Mouse (Mus musculus): ENCODE data around the gene Arhgap27.

The Arhgap27 gene

DNA sequence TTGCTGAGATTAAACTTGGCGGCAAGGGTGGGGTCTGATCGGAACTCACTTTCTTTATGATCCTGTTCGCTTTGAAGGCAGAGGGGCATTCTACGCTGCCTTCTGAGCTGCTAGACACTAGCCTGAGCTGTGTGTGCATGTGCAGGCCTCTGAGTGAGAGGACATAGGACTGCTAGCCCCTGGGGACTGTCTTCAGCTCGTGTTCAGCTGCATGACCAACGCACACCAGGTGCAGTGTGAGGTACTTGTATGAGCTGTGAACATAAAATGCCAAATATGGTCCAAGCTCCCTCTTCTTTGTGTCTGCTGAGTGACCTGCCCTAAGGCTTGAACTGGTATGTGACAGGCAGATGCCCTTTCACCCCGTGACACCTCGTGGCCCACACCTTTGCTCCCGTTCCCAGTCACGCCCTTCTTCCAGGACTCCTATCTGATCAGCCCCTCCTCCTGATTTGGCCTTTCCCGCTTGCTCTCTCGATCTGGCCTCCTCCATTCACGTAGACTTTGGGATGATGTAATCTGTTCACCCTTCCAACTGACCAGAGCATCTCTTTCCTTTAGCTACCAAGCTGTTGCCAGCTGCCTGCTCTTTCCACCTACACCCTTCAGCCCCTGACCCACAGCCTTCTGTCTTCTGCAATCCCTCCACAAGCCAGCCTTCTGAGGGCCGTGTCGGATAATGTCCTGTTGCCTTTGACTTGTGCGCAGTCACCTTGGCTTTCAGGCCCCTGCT is 6.4 kb downstream of the Arhgap27 start:
- DNase-seq (ENCODE audit: low spot score in 2 of 2) = no peak

DNA sequence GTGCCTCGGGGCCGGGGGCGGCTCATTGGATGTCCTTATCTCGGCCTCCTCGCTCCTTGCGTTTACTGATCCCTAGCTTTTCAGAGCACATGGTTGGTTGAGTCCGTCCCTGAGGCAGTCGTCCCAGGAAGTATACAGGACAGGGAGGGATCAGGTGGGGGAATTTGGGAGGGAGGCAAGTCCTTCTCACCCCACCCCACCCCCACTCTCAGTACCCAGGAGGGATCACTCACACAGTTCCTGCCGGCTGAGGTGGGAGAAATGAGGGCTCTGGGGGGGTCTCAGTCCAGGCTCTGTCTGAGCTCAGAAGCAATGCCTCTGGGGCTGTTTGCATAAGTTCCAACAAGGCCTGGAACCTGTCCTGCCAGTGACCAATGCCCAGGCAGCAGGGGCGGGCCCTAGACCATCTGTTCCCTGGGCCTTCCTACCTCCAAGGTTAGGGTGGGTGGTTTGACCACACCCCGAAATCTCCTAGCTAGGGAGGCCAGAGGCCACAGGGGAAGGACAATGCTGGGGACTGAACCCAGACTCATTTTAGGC is 7.4 kb downstream of the Arhgap27 start:
- no peak for DNase-seq (ENCODE audit: low spot score in 2 of 2)

DNA sequence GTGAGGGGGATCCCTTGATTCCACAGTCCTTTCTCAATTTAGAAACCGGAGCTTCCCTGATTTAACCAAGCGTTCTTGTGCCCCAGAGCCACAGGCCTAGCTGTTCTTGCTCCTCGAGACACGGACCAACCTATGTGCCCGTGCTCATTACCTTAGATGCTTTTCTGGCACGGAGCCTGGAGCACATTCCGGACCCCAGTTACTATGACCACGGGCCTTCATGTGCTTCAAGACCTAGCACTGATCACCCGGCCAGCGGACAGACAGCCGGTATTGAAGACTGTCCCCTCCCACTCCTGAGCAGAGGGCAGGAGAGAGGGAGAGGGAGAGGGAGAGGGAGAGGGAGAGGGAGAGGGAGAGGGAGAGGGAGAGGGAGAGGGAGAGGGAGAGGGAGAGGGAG is 8.2 kb downstream of the Arhgap27 start:
- no peak for DNase-seq (ENCODE audit: low spot score in 2 of 2)

DNA sequence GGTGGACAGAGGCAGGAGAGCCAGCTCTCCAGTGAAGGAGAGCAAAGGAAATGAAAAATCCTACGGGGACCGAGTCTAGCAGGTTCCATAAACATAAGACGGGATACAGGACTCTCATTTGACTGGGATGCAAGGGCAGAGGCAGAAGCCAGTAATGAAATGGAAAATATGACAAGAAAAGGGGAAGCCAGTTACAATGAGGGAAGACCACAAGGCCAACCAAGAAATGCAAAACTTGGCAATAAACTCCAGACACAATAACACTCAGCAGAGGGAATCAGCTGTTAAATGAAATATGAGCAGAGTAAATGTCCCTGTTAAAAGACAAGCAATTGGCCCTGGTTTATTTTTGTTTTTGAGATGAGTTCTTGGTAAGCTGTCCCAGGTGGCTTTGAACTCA is 9.5 kb downstream of the Arhgap27 start:
- DNase-seq (ENCODE audit: low spot score in 2 of 2) = no peak

DNA sequence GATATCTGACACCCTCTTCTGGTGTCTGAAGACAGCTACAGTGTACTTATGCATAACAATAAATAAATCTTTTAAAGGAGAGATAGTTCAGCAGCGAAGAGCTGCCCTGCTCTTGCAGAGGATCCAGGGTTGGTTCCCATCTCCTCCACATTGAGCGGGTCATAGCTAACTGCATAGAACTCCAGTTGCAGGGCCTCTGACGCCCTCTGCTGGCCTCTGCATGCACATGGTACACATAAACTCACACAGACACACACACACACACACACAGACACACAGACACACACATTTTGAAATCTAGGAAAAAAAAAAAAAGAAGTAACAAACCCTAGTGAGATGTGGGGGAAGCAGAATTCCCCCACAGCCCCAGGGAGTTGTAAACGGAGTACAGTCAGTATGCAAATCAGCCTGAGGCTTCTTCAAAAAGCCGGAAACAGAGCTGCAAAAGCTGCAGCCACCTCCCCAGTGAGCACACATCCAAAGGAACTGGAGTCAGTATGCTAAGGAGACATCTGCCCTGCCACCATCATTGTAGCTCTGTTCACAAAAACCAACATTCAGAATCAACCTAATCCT is 11.2 kb downstream of the Arhgap27 start:
- DNase-seq (ENCODE audit: low spot score in 2 of 2) = no peak

DNA sequence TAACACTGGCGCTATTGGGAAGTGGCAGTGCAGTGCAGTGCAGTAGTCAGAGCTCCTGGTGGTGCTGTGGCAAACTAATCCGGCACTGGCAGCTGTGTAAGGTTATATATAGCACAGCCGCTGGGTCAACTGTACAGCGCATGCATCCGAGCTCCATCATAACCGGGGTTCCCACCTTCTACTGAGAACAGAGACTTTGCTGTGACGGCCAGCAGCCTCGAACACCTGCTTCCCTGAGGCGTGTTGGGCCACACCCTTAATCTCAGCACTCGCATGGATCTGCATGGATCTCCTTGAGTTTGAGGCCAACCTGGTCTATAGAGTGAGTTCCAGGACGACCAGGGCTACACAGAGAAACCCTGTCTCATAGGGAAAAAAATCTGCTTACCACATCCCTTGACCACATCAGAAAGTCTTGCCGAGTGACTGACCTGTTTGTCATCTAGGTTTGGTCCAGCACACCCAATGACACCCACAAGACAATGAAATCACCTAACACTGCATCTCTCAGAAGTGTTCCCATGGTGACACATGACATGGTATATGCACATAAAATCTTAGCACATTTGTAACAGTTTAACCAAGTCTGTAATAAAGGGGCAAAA is 12.7 kb downstream of the Arhgap27 start:
- no peak for DNase-seq (ENCODE audit: low spot score in 2 of 2)

DNA sequence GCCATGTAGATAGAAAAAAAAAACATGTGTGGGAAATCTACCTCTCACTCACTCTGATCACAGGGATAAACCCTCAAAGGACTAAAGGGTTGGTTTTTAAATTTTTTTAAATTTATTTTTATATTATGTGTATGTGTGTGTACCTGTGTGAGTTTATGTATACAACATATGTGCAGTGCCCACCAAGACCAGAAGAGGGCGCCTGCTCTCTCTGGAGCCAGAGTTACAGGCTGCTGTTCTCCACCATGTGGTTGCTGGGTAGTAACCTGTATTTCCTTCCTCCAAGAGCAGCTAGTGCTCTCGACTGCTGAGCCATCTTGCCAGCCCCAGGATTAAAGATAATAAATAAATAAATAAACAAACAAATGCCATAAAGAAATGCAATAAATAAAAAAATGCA is 13.8 kb downstream of the Arhgap27 start:
- DNase-seq (ENCODE audit: low spot score in 2 of 2) = no peak

DNA sequence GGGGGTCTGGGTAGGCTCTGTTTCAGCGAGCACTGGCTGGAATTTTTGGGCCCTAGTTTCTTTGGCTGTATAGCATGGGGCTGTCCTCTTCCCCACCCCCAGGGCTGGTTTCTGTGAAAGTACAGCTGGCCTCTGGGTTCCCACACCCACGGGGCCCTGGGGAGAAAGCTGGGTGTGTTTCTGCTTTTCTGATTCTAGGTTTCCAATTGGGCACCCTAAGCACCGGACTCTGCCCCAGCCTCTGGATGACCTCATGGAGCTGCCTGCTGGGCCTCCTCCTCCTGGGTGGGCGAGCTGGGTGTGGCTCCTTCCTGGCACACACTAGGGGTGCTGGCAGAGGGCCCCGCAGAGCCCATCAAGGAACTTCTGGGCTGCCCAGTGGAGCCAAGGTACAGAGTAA is 16.8 kb downstream of the Arhgap27 start:
- DNase-seq (ENCODE audit: low spot score in 2 of 2) = peak; percentile 63 to 75

DNA sequence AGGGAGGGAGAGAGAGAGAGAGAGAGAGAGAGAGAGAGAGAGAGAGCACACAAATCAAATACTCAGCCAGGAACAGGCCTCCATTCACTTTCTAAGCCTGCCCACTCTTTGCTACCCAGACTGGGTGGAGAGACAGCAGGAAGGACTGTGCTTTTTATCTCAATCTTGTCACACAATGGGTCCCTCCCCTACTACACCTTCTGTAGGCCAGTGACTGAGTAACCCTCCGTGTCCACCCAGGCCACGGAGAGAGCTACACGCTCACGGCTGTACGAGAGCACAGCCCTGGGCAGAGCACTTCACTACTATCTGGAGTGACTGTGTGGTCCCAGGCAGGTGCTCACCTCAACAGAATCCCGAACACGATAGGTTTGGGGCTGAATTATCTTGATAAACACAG is 17.3 kb downstream of the Arhgap27 start:
- DNase-seq (ENCODE audit: low spot score in 2 of 2) = no peak

DNA sequence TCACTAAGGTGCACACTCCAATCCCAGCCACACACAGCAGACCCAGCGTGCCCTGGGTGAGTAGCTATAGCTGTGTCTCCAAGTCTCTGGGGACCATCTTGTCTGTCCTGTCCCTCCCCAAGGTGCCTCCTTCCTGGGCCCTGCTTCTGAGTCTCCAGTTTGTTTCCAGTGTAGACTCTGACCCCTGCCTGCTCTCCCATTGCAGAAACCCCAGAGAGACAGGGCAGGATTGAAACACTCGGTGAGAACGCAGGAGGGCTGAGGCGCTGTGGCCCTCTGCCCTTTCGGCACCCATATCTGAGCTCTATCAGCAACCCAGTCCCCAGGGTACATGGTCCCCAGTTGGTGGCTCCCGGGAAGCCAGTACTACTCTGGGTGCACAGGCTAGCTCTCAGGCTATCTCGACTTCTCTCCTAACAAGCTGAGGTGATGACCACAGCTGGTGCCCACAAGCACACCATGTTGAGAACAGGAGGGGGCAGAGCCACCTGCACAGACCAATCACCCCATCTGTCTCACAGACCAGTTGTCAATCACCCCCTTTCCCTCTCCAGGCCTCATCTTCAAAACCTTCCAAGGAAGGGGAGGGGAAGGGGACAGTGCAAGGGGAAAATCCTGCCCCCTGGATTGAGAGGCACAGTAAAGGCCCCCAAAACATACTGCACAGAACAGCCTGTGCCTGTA is 17.9 kb downstream of the Arhgap27 start:
- no peak for DNase-seq (ENCODE audit: low spot score in 2 of 2)

DNA sequence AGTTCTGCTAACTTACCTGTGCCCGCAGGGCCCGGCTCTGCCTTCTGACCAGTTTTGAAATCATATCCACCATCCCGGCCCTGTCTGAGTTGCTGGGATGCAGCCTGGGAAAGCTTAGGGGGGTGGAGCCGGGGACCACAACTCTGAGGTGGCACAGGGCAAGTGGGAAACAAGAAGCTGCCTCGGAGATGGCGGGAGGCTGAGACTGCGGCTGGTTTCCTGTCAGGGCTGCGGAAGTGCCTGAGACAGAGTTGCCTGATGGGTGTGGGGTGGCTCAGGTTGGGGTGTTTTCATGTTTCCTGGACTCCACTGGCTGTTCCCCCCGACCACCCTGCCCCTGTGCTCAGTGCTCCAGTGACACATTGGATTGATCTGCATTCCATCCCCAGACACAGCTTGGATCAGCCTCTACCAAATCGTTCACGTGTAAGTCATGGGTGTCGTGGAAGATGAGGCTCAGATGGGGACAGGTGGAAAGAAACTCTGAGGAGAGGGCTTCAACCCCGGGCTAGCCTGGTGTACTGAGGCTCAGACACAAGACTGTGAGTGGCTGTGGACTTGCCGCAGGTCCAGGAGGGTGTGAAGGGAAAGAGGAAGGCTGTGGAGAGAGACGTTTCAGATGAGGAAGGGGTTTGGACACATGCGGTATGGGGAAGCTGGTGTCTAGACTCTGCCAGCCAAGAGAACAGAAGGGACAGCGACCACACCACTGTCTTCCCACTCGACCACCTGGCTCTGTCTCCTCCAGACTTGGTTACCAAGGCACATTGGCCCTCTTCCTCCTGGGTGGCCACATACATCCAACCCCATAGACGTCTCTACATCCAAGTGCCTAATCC is 18.8 kb downstream of the Arhgap27 start:
- DNase-seq (ENCODE audit: low spot score in 2 of 2) = no peak

DNA sequence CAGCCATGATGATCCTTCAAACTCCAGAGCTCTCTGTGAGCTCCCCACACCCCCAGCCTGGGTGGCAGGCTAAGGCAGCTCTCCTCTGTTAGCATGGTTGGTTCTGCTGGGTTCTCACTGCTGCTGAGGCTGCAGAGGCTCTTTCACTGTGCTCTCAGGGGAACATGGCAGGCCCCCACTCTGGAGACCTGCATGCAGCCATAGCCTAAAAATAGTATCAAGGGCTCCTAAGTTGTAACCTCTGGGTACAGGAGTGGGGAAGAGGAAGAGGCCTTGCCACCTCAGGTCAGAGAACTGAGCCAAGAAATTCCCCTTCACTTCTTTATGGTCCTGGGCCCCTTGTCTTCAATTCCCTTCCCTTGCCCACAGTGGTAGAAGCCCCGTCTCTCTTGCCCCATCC is 19.6 kb downstream of the Arhgap27 start:
- DNase-seq (ENCODE audit: low spot score in 2 of 2) = no peak

DNA sequence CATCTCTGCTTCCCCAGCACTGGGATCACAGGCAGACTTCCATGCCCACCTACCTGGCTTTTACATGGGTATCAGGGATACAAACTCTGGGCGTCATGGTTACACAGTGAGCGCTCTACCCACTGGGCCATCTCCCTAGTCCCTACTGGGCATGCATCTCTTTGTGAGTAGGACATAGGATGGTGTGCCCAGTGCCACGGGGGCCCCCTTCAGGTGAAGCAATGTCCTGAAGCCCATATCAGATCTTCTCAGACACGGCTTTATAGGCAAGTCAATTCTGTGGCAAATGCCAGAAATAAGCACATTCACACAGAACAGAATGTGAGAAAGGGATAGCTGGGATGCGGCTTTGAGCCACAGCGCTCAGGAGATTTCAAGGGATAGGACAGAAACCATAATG is 20.4 kb downstream of the Arhgap27 start:
- no peak for DNase-seq (ENCODE audit: low spot score in 2 of 2)

DNA sequence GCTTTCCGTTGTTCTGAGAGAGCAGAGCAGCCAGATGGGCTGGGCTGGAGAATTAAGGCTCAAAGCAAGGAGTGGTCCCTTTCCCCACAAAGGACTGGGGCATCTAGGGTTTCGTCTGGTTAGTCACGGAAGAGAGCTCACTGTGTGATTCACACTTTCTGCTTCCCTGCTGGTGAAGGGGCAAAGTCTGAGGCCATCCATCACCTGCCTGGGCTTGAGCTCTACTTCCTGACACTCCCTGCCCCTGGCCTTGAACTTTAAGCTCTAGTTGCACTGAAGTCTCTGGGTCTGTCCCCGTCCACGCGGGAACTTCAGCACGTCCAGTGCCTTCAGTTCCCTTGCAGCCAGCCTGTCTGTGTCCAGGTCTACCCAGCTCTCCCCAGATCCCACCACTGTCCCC is 22.8 kb downstream of the Arhgap27 start:
- no peak for DNase-seq (ENCODE audit: low spot score in 2 of 2)

DNA sequence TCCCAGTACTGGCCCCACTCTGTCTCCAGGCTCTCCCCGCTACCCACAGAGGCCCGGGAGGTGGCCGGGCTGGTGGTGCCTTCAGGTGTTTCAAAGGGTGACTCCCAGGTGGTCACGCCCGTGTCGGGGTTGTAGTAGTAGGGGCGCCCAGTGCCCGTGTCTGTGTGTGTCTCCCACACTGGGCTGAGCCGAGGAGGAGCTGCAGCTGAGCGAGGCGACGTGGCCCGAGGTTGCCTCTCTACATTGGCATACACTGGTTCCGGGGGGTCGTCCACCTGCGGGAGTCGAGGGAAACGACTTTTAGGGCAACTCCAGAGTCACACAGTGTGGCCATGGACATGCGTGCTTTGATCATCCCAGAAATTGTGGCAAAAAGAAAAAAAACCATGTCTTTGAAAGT is 23.4 kb downstream of the Arhgap27 start:
- no peak for DNase-seq (ENCODE audit: low spot score in 2 of 2)

DNA sequence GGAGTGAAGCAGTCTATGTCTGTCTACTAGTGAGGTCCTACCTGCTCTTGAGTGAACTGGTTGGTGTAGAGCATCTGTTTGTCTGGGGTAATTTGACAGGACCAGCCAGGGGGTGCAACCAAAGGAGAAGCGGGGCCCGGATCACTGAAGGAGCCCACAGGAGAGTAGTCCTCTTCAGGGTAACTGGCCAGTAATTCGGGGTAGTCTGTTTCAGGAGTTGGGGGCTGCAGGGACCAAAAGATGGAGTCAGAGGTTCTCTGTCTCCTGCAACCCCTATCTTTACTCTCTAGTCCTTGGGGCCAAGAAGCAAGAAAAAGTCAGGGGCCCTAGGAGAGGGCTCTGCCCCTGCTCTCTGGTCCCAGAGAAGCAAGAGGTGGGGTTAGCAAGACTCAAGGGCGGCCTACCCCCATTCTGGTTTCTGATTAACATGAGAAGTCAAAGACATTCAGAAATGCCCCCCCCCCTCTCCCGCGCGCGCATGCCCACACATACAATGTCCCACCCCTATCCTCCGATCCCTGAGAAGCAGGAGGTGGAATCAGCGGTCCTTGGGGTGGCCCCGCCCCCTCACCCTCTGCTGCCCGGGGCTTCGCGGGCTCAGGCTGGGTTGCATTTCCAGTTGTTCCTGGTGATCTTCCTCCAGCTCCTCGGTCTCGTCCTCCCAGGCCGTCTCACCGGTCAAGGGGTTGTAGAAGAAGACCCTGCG is 23.9 kb downstream of the Arhgap27 start:
- no peak for DNase-seq (ENCODE audit: low spot score in 2 of 2)

DNA sequence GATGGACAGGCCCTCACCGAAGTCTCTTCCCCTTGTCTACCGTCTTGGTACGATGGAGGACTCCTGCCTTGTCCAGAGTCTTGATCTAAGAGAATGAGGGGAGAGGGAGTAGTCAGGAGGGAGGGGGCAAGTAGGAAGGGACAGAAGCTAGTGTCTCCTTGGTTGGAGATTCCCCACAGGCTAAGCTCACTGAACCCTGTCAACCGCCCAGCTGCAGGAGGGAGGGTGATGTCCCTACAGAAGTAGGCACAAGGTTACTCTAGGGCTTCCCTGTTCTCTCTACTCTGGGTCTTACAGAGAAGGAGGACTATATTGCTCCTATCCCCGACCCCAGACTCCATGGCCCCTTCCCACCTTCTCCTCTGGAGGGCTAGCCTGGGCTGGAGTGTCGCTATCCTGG is 24.8 kb downstream of the Arhgap27 start:
- DNase-seq (ENCODE audit: low spot score in 2 of 2) = no peak

DNA sequence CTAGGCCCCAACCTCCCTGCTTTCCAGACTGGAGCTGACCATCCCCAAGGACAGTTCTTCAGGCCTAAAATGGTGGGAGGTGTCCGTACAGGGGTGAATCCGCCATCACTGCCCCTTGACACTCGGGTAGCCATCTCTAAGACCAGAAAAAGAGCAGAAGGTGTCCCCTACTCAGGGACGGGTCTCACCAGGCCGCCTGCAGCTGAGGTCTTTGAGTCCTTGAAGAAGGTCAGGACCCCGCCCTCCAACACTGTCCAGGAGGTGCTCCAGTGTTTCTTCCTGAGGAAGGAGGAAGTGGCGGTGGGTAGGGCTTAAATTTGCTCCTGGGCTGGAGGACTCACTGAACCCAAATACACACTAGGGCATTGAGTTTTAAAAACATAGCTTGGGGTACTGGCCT is 25.4 kb downstream of the Arhgap27 start:
- DNase-seq (ENCODE audit: low spot score in 2 of 2) = no peak

DNA sequence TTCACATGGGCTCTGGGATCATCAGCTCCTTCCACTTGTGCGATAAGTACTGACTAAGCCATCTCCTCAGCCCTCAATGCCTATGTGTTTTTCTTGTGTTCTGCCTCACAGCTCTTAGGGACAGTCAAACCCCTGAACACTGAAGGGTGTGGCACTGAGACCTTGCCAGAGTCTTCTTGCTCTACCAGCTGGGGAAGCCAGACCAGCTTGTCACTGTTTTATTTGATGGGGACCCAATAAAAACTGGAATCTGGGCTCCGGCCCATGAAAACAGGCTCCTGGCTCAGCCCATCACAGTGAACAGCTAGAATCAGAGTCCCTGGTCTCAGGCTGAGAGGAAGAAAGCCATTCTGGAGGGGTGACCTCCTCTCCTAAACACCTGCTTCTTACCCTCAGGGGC is 26.3 kb downstream of the Arhgap27 start:
- DNase-seq (ENCODE audit: low spot score in 2 of 2) = peak; percentile 54 to 72

DNA sequence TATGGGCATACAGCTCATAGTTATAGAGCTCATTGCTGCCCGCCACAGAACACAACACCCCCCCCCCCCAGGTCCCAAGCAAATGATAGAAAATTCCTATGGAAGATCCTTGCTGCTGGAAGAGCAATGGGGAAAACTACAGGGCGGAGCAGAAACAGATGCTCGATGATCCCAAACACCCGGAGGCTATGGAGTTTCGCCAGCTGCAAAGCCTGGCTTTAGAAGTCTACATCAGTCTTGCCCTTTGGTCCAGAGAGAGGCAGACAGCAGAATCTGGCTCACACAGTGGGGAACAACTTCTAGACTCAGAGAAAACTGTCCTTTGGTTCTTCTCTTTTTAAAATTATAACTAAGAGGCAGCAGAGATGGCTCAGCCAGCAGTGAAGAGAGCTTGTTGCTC is 27.9 kb downstream of the Arhgap27 start:
- DNase-seq (ENCODE audit: low spot score in 2 of 2) = no peak

DNA sequence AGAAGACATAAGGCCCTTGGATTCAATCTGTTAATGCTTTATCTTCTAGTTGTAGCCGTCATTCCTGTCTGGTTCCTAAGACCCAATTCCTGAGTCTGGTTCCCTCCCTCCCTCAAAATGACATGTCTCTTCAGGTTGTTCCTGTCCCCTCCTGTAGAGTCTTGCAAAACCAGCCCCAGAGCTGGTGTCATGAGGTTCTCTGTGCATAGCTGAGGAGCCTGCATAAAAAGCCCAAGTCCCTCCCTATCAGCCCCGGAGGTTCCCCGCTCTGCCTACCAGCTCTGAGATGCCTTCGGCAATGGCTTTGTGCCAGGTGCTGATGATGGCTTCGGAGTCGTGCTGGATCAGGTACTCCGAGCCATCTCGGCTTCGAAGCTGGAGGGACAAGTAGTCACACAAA is 28.6 kb downstream of the Arhgap27 start:
- no peak for DNase-seq (ENCODE audit: low spot score in 2 of 2)

Data from heart, adult 9 months (tissue).